8 mouse cellular contexts compared by ENCODE assay signal in the genomic region with DNA sequence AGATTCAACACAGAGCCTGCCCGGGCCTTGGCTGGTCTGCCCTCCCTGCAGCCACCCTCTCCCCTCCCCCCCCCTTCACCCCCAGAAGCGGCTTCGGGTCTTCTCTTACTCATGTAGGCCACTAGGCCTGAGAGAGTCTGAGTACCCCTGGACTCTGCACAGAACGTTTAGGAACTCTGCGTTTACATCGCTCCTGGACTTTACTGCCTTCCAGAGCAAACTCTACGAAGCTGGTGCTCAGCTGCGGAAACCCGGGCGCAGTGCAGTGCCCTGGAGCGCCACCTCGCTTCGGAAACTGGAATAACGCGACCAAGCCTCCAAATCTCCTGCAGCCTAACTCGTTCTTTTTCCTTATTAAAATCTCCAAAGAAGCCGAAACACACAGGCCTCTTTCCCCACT. TPM values are rescaled to one million over a fixed set of nuclear protein-coding genes. Genes with fewer than 3 reads are reported as not detected.
DNase-seq lines count a peak whose midpoint lies in the region; ATAC-seq and TF ChIP-seq lines count a peak whose summit lies in the region.

No protein-coding gene starts in this region.

- H3K4me3 ChIP-seq in intestine, postnatal 0 days (ENCODE audit: low read depth, low read length), result peak overlapping the region; percentile 0; the same call in 1 of the 2 replicates
- peak overlapping the region; percentile 7; the same call in 1 of the 2 replicates for H3K4me3 ChIP-seq in stomach, embryonic 14.5 days (ENCODE audit: low read depth, low read length)

- H3K4me2 ChIP-seq in intestine, postnatal 0 days (replicated peaks; ENCODE audit: low read depth), result peak overlapping the region; percentile 47
- peak overlapping the region; percentile 29 for H3K4me2 ChIP-seq in stomach, embryonic 14.5 days (replicated peaks; ENCODE audit: low read depth, low read length)

- H3K4me1 ChIP-seq in intestine, postnatal 0 days (replicated peaks; ENCODE audit: control insufficient read depth, insufficient read depth, low read length), result no peaks in the 10 kb centered on the region
- H3K4me1 ChIP-seq in stomach, embryonic 14.5 days (ENCODE audit: control insufficient read depth, insufficient read depth, low read length), result peaks cover 5% of the 10 kb centered on the region; the same call in 1 of the 2 replicates

- TF ChIP-seq CTCF in intestine, postnatal 0 days (IDR thresholded peaks at IDR 0.05; ENCODE audit: low read depth), result peak; percentile 97

- peak; percentile 56 for ATAC-seq in intestine, postnatal 0 days
- ATAC-seq in megakaryocyte-erythroid progenitor cell, adult 5-6 weeks (replicated peaks; ENCODE audit: low FRiP score, low TSS enrichment, poor library complexity, severe bottlenecking), result peak; percentile 70
- ATAC-seq in stomach, embryonic 14.5 days (ENCODE audit: insufficient number of reproducible peaks, insufficient read depth, low FRiP score, low read depth), result 0 out of 2 replicates have a peak, but pooled peaks have one; percentile 33

- no peak overlapping the region for H3K9ac ChIP-seq in intestine, postnatal 0 days (ENCODE audit: low read depth, low read length)
- no peak overlapping the region; the same call in 1 of the 2 replicates for H3K9ac ChIP-seq in stomach, embryonic 14.5 days (replicated peaks; ENCODE audit: low read depth, low read length)

- H3K9me3 ChIP-seq in intestine, postnatal 0 days (ENCODE audit: control insufficient read depth), result no peaks in the 10 kb centered on the region
- no peaks in the 10 kb centered on the region for H3K9me3 ChIP-seq in stomach, embryonic 14.5 days (ENCODE audit: control insufficient read depth, low read depth, low read length)

- intact Hi-C loops in left cerebral cortex, postnatal 25 days (cut with DNase I), result loop anchor here (1.0 to 10.0 kb wide), 7 partner anchors 163 to 1960 kb away; no protein-coding TSS in a partner anchor

- H3K27ac ChIP-seq in intestine, postnatal 0 days (ENCODE audit: low read depth, low read length), result no peak overlapping the region
- peak overlapping the region; percentile 21; the same call in 1 of the 2 replicates for H3K27ac ChIP-seq in stomach, embryonic 14.5 days (ENCODE audit: low read length)

- DNase-seq in adrenal gland, adult 2 months, result peak; percentile 90
- DNase-seq in embryo, embryonic 11 days, result peak; percentile 88
- DNase-seq in gastrocnemius, postnatal 4 days (ENCODE audit: low spot score in 2 of 2), result peak; percentile 73 to 81
- DNase-seq in left cerebral cortex, postnatal 25 days (ENCODE audit: low spot score in 2 of 2), result peak; percentile 82 to 86
- no peak for DNase-seq in thymus, postnatal 0 days (ENCODE audit: low spot score)

- H3K27me3 ChIP-seq in intestine, postnatal 0 days (replicated peaks; ENCODE audit: control insufficient read depth, insufficient read depth, low read length), result peaks cover 76% of the 10 kb centered on the region
- peaks cover 3% of the 10 kb centered on the region; the same call in 1 of the 2 replicates for H3K27me3 ChIP-seq in stomach, embryonic 14.5 days (ENCODE audit: control insufficient read depth, insufficient read depth, low read length)

- H3K36me3 ChIP-seq in intestine, postnatal 0 days (ENCODE audit: control insufficient read depth, insufficient read depth), result no peaks in the 10 kb centered on the region
- H3K36me3 ChIP-seq in stomach, embryonic 14.5 days (ENCODE audit: control insufficient read depth, insufficient read depth, low read length), result no peaks in the 10 kb centered on the region

- WGBS in intestine, postnatal 0 days, result 1% methylated on average over 17 of the region's 17 CpGs
- WGBS in stomach, embryonic 14.5 days, result under 1% methylated on average over 17 of the region's 17 CpGs

RNA-seq across cellular contexts. Expression of gene Nr2f2, which starts 31.7 kb away (rescaled TPM):
- total RNA-seq in adrenal gland, adult 2 months (2021), result 100 to 1,000 TPM; 109 to 132 TPM
- 401 and 472 TPM in 2 replicates for polyA plus RNA-seq in adrenal gland, adult 2 months (2012; rRNA removed)
- 10 to 100 TPM; 42.6 to 52.1 TPM for total RNA-seq in gastrocnemius, postnatal 4 days (2021)
- polyA plus RNA-seq in intestine, postnatal 0 days (2015; fragmentation: Nextera tagmentation; extraction: Ambion mirVana), result 17.9 and 19.1 TPM in 2 replicates
- total RNA-seq in left cerebral cortex, postnatal 25 days (2021), result 10 to 100 TPM; 34.2 to 38.4 TPM
- not detected in 2 replicates for total RNA-seq in megakaryocyte-erythroid progenitor cell, adult 5-6 weeks (2014; fragmentation: Nextera tagmentation)
- total RNA-seq in megakaryocyte-erythroid progenitor cell, adult 5-6 weeks (2017), result not detected in 2 replicates
- 106 and 111 TPM in 2 replicates for polyA plus RNA-seq in stomach, embryonic 14.5 days (2014; fragmentation: Nextera tagmentation; extraction: Ambion mirVana)
- 4.3 and 5.3 TPM in 2 replicates for polyA plus RNA-seq in thymus, postnatal 0 days (2015; fragmentation: Nextera tagmentation; extraction: Ambion mirVana)

Comparison
In these comparisons a context has a peak if more than half of its experiments do, and no peak if none do; other contexts are left out.
1. RNA of gene Nr2f2, which starts 31.7 kb away (total RNA-seq): 109 to 132 TPM in adrenal gland, adult 2 months, 42.6 to 52.1 TPM in gastrocnemius, postnatal 4 days and 34.2 to 38.4 TPM in left cerebral cortex, postnatal 25 days; not detected in megakaryocyte-erythroid progenitor cell, adult 5-6 weeks; every median in the first group is over 10 times any median in the second.
2. Peak in every context shown above with its lines, with median percentiles within 50 percentile points of each other: ATAC-seq.